Mouse (Mus musculus) yolk sac, embryonic 10.5 days (tissue): ENCODE results near the gene Dlgap1.

Experiments
- DNase-seq: peaks from one replicate; pipeline ENCODE4 v3.0.0-alpha.2; 2017; ENCODE audit warnings: low spot score

Gene Dlgap1

DNA sequence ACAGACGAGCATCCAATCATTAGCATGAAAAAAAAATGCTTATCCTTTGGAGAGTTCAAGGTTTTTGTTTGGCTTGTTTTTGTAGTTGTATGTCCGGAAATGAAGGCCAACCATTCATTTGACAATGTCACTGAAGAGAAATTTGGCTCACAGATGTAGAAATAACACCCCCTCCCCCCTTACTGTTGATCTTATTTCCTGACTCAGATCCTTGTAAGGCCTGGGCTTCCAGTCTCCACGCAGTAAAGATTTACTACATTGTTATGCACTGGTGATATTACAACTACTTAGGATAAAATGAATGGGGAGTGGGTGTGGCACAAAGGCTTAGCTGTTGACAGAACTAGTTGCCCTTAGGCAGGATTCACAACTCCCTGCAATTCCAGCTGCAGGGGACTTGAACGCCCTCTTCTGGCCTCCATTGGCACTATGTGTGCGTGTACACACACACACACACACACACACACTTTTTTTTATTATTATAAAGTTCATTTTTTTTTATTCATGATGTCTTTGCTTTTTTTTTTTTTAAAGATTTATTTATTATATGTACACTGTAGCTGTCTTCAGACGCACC, 897.8 kb downstream of the Dlgap1 start:
- no peak for DNase-seq

DNA sequence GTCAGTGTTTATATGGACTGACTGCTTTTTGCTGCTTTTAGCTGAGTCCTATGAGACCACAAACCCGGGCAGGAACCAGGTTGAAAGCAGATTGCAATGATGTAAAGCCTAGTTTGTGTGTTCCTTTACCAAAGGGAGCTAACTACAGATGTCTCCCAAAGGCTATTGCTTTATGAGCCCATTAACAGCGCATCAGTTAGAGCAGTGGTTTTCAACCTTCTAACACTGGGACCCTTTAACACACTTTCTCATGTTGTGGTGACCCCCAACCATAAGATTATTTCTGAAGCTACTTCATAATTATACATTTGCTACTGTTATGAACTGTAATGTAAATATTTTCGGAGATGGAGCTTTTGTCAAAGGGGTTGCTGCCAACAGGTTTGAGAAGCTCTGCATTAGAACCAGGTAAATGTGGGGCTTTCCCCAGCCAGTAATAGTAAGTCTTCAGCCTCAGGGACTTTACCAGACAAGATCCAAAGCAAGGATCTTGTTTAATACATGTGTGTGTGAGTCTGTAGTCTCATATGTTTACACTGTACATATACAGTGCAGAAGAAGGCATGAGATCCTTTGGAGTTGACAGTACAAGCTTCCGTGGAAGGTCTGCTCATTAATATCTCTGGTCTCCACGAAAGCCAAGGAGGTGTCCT, 899.8 kb downstream of the Dlgap1 start:
- no peak for DNase-seq

DNA sequence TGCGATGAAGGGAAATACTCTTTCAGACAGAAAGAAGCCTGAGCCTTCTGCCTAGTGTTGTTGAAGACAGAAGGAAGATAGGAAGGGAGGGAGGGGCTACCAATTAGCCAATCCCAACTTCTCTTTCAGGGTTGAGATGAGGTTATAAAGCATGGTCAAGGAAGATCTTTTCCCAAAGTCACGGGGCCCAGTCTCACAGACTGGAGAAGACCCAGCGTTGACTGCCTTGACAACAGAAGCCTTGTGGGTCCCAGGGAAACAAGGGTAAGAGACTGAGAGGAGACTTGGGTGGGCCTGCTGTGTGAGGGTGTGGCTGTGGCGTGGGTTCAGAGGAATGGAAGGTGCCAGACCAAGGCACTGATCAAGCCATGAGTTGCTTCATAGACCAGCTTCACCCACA, 901.7 kb downstream of the Dlgap1 start:
- DNase-seq, result no peak
